Mouse (Mus musculus): Measurements from ENCODE around the gene 4930519G04Rik. TPM values are rescaled to one million over a fixed set of nuclear protein-coding genes. Genes with fewer than 3 reads are reported as not detected.
"Not testable (repeated sequence)": the region's sequence is repeated elsewhere in the genome, so short reads cannot be mapped to it uniquely, and the experiment has no call there.

Gene 4930519G04Rik
- polyA plus RNA-seq, 1 experiment from 2014 or later = not detected

DNA sequence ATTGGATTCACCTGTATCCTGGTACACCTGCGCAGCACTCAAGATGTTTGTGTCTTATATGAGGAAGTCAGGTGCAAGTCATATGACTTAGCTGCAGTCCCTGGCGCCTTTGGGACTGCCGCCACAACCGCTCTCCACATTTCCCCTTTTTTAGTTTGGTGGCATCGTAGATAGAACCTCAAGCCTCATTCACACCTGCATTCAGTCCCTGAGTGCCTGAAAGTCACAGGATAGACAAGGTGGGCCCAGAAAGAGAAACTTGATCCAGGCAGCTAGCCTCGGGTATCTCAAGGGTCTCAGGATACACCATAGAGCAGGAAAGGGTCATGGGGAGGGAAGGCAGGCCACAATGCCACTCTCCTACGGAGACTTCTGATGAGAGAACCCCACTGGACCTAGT is 28.9 kb downstream of the 4930519G04Rik start:
- not testable (repeated sequence) for H3K27ac ChIP-seq; H3K9me3 ChIP-seq (replicated peaks); ATAC-seq (replicated peaks; ENCODE audit: insufficient number of reproducible peaks, insufficient read depth, low FRiP score, low read depth); H3K9ac ChIP-seq; H3K27me3 ChIP-seq; H3K4me1 ChIP-seq (replicated peaks); H3K4me3 ChIP-seq; H3K4me2 ChIP-seq; H3K36me3 ChIP-seq
- WGBS = 81% methylated on average over 6 of the region's 7 CpGs

DNA sequence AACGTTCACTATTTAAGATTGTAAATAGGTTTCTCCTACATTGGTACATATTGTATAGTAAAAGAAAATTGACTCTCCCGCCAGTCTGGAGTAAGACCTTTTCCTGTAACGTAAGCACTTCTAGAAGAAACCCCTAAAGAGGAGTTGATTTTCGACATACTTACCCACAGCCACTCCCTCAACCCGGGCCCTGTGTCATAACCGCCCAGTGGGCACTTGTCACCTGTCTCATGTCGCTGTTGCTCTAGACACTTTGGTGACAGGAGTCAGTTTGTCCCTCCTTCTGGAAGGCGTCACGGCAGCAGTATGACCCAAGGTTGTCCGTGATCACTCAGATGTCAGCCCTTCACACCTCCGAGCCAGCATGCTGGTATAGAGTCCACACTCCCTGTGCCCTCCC is 29.6 kb downstream of the 4930519G04Rik start:
- Histone ChIP-seq H3K9ac (no peak overlapping the region), H3K27me3 (peaks cover 7% of the 10 kb centered on the region; the same call in 1 of the 2 replicates), H3K9me3 (replicated peaks) (no peaks in the 10 kb centered on the region), H3K4me1 (replicated peaks) (no peaks in the 10 kb centered on the region), H3K27ac (no peak overlapping the region), H3K4me2 (no peak overlapping the region), H3K36me3 (no peaks in the 10 kb centered on the region), H3K4me3 (no peak overlapping the region)
- ATAC-seq (replicated peaks; ENCODE audit: insufficient number of reproducible peaks, insufficient read depth, low FRiP score, low read depth) = no peak
- WGBS = 70% methylated on average over 11 of the region's 11 CpGs

DNA sequence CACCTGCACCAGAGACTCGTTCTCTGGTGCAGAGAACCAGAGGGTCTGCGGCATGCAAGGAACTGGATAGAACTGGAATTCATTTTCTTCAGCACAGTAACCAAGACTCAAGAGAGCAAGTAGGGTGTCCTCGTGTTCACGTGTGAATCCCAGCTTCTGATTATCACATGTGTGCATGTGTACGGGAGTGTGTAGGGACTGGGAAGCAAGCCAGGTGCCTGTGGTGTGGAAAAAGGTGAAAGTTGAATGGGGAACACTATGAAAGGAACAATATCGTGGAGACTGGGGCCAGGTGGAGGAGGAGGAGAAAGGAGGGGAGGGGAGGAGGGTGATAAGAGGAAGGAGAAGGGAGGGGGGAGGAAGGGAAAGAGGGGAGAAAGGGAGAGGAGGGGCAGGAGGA is 33.3 kb downstream of the 4930519G04Rik start:
- ATAC-seq (replicated peaks; ENCODE audit: insufficient number of reproducible peaks, insufficient read depth, low FRiP score, low read depth) = no peak
- H3K36me3 ChIP-seq = no peaks in the 10 kb centered on the region
- H3K27me3 ChIP-seq = peaks cover 3% of the 10 kb centered on the region; the same call in 1 of the 2 replicates
- no peak overlapping the region for H3K4me3 ChIP-seq
- no peaks in the 10 kb centered on the region for H3K9me3 ChIP-seq (replicated peaks)
- H3K4me2 ChIP-seq = no peak overlapping the region
- no peak overlapping the region for H3K27ac ChIP-seq
- H3K4me1 ChIP-seq (replicated peaks) = no peaks in the 10 kb centered on the region
- WGBS = 68% methylated on average over 6 of the region's 6 CpGs
- H3K9ac ChIP-seq = no peak overlapping the region

DNA sequence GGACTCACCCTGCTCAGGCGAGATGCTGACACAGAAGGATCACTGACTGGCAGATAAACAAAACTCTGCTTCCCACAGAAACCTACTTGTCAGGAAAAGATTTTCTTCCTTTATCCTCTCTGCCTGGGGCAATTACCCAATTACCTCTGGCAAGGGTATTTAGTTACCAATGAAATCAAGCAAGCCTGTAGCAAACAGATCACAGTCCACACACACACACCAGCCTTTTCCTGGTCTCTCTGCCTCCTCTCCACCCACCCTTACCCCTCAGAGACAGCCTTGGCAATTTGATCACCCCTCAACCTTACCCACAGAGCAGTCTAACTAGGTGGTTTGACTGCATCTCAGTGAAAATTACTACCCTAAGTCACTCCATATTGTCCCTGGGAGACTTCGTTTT is 35.5 kb downstream of the 4930519G04Rik start:
- Histone ChIP-seq H3K36me3 (no peaks in the 10 kb centered on the region), H3K27ac (no peak overlapping the region)

DNA sequence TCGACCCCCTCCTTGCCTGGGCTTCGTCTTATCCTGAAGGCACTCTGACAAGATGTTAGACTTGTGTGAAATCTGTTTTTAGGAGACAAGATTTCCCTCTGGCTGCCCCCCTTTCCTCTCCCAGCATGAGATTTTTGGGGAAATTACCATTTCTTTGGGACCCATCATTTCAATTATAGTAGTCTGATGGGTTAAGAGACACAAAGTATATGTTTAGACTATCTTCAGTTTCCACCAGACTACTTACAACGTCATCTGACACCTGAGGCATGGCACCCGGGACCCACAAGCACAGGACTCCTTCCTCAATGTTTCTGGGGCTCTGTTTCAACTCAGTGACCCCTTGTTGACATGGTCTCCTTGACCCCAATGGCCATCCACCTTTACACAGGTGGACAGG is 42.1 kb downstream of the 4930519G04Rik start:
- ATAC-seq (replicated peaks; ENCODE audit: insufficient number of reproducible peaks, insufficient read depth, low FRiP score, low read depth) = no peak
- no peaks in the 10 kb centered on the region for H3K9me3 ChIP-seq (replicated peaks)
- H3K27ac ChIP-seq = no peak overlapping the region
- no peaks in the 10 kb centered on the region for H3K36me3 ChIP-seq
- H3K9ac ChIP-seq = no peak overlapping the region
- 78% methylated on average over 4 of the region's 4 CpGs for WGBS
- no peak overlapping the region for H3K4me3 ChIP-seq
- peaks cover 5% of the 10 kb centered on the region for H3K4me1 ChIP-seq (replicated peaks)
- H3K27me3 ChIP-seq = no peaks in the 10 kb centered on the region
- H3K4me2 ChIP-seq = no peak overlapping the region

More for the DNA sequence above, 35.5 kb downstream of the 4930519G04Rik start:
- H3K4me1 ChIP-seq (replicated peaks) = no peaks in the 10 kb centered on the region
- ATAC-seq (replicated peaks; ENCODE audit: insufficient number of reproducible peaks, insufficient read depth, low FRiP score, low read depth) = no peak
- no peak overlapping the region for H3K4me2 ChIP-seq
- H3K9me3 ChIP-seq (replicated peaks) = no peaks in the 10 kb centered on the region
- H3K4me3 ChIP-seq = no peak overlapping the region
- no peaks in the 10 kb centered on the region for H3K27me3 ChIP-seq
- 85% methylated on average over 2 of the region's 2 CpGs for WGBS
- no peak overlapping the region for H3K9ac ChIP-seq

DNA sequence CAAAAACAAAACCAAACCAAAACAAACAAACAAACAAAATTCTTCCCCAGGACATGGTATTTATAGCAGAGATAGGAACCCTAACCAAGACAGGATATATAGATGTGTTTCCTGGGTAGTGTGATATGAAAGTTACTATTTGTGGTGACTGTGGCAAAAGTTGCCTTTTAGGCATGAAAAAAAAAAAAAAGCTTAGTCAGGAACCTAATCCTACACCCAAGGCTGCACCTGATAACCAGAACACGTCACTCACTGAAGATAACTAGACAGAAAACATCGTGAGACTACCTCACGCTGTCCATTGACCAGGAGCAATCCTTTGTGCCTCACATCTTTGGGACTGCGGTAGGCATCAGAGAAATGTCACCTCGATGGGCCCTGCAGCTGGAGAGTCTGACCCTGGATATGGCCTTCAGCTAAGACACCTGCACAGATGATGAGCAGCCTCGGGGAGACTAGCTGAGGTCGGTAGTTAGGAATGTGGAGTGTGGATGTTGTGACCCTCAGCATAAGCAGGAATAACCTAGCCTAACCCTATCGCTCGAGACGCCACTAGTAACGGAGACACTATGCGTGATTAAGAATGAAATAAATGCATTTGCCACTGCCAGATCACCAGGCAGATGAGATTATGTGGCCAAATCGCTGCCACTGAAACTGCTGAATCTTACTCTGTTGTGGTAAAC is 43.4 kb downstream of the 4930519G04Rik start, which contains the start of gene Oasl2:
Oasl2 (plus strand) TSS at position 249 of the 686 bp plus-strand sequence.
- no peak for ATAC-seq (replicated peaks; ENCODE audit: insufficient number of reproducible peaks, insufficient read depth, low FRiP score, low read depth)
- H3K4me3 ChIP-seq = peak within 1 kb of the TSS; percentile 39
- H3K9ac ChIP-seq = peak within 1 kb of the TSS; percentile 29; the same call in 1 of the 2 replicates
- peak within 1 kb of the TSS; percentile 57 for H3K4me2 ChIP-seq
- no peaks in the 10 kb centered on the region for H3K9me3 ChIP-seq (replicated peaks)
- H3K27me3 ChIP-seq = no peaks in the 10 kb centered on the region
- H3K27ac ChIP-seq = peak within 1 kb of the TSS; percentile 21; the same call in 1 of the 2 replicates
- no peaks in the 10 kb centered on the region for H3K36me3 ChIP-seq
- WGBS = 39% methylated on average over 13 of the region's 13 CpGs
- H3K4me1 ChIP-seq (replicated peaks) = peaks cover 5% of the 10 kb centered on the region

DNA sequence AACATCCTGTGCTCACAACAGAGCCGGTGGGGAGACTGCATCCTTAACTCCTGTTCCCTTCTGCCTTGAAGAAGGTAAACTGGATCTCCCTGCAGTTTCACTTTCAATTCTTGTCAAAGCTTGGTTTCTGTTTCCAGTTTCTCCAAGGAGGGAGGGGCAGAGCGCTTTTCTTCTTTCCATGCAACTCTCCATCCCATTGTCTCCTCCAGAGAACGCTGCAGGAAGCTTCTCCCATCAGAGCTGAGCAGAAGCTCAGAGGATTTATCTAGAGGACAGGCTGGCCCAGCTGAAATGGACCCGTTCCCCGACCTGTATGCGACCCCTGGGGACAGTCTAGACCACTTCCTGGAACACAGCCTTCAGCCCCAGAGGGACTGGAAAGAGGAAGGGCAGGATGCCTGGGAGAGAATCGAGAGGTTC is 43.9 kb downstream of the 4930519G04Rik start:
- no peaks in the 10 kb centered on the region for H3K9me3 ChIP-seq (replicated peaks)
- ATAC-seq (replicated peaks; ENCODE audit: insufficient number of reproducible peaks, insufficient read depth, low FRiP score, low read depth) = no peak
- no peaks in the 10 kb centered on the region for H3K27me3 ChIP-seq
- peak overlapping the region; percentile 39 for H3K4me3 ChIP-seq
- no peaks in the 10 kb centered on the region for H3K36me3 ChIP-seq
- 7% methylated on average over 7 of the region's 7 CpGs for WGBS
- peak overlapping the region; percentile 21; the same call in 1 of the 2 replicates for H3K27ac ChIP-seq
- H3K4me1 ChIP-seq (replicated peaks) = peaks cover 5% of the 10 kb centered on the region
- H3K9ac ChIP-seq = peak overlapping the region; percentile 29; the same call in 1 of the 2 replicates
- H3K4me2 ChIP-seq = peak overlapping the region; percentile 57

DNA sequence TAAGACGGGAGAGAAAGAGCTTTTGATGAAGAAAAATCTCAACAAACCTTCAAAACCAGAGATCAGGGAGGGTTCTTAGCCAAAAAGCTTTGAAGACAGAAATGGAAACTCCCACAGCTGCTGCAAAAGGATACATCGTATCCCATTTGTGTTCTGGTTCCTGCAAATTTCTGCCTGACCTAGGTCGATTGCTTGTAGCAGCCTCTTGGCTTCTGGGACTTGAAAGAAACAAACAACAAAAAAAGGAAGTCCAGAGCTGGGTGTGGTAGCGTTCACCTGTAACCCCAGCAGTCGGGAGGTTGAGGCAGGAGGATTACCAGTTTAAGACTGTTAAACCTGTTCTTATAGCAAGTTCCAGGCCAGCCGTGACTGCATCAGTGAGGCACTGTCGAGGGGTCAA is 45.4 kb downstream of the 4930519G04Rik start:
- Histone ChIP-seq H3K4me3 (no peak overlapping the region), H3K27ac (no peak overlapping the region), H3K27me3 (no peaks in the 10 kb centered on the region), H3K4me1 (replicated peaks) (peaks cover 5% of the 10 kb centered on the region), H3K36me3 (no peaks in the 10 kb centered on the region), H3K9ac (no peak overlapping the region), H3K4me2 (no peak overlapping the region), H3K9me3 (replicated peaks) (no peaks in the 10 kb centered on the region)
- ATAC-seq (replicated peaks; ENCODE audit: insufficient number of reproducible peaks, insufficient read depth, low FRiP score, low read depth) = no peak
- 62% methylated on average over 7 of the region's 7 CpGs for WGBS

DNA sequence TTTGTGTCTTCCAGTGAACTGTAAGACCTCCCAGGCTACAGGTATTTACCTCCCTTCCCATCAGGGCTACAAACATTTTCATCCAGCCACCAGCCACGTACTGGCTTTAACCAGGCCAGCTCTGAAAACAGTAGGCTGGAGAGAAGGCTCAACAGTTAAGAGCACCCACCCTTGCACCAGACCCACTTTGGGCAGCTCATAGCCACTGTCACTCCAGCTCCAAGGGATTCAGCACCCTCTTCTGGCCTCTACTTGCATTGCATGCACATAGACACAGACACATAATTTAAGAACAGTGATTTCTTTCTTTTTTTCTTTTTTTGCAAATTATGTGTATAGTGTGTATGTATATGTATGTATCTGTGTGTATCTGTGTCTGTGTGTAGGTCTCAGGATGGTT is 48.9 kb downstream of the 4930519G04Rik start:
- 28% methylated on average over 1 of the region's 1 CpGs for WGBS
- no peak for ATAC-seq (replicated peaks; ENCODE audit: insufficient number of reproducible peaks, insufficient read depth, low FRiP score, low read depth)
- H3K27me3 ChIP-seq = no peaks in the 10 kb centered on the region

DNA sequence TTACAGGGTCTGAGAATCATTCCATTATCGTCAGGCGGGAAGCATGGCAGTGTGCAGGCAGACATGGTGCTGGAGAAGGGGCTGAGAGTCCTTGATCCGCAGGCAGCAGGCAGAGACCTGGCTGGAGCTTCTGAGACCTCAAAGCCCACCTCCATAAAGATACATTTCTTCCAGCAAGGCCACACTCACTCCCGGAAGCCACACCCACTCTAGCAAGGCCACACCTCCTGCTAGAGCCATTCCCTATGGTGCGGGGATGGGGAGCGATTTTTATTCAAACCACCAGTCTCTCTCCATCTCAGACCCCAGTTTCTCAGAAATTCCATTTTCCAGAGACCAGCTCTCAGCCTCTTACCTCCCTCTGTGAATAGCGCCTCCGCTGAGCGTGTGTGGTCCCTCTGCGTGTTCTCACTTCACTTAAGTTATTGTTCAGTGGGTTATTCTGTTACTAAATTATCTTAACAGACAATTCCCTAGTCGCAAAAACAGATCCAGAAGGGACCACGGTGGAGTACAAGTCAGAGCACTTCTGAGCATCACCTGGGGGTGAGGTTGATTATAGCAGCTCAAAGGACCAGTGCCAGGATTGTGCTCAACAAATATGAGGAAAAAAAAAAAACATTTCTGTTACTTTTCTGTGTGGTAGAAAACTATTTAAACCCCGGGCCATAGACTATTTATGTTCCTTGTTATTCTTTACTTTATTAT is 55.3 kb downstream of the 4930519G04Rik start:
- ATAC-seq (replicated peaks; ENCODE audit: insufficient number of reproducible peaks, insufficient read depth, low FRiP score, low read depth) = no peak
- 52% methylated on average over 13 of the region's 13 CpGs for WGBS
- Histone ChIP-seq H3K36me3 (no peaks in the 10 kb centered on the region), H3K27ac (no peak overlapping the region), H3K9me3 (replicated peaks) (no peaks in the 10 kb centered on the region), H3K4me2 (no peak overlapping the region), H3K27me3 (no peaks in the 10 kb centered on the region), H3K9ac (no peak overlapping the region), H3K4me1 (replicated peaks) (no peaks in the 10 kb centered on the region), H3K4me3 (no peak overlapping the region)

More for the DNA sequence above, 48.9 kb downstream of the 4930519G04Rik start:
- Histone ChIP-seq H3K9me3 (replicated peaks) (no peaks in the 10 kb centered on the region), H3K9ac (no peak overlapping the region), H3K4me3 (no peak overlapping the region), H3K36me3 (no peaks in the 10 kb centered on the region), H3K4me1 (replicated peaks) (no peaks in the 10 kb centered on the region), H3K27ac (no peak overlapping the region), H3K4me2 (no peak overlapping the region)

DNA sequence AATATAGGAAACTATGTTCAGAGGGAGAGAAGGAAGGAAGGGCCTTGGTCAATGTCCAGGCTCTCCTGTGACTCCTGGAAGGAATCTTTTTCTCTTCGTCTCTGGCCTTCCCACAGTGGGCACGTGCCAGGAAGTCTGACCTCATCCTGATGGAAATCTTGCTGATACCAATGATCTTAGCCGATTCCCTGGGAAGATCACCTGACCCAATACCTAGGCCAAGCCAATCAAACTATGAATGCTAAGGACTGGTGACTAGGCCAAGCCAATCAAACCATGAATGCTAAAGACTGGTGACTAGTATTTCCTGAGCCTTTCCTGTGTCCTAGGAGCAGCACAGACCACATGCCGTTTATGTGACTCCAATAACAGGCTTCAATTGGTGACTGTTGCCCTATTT is 60.2 kb downstream of the 4930519G04Rik start:
- H3K27me3 ChIP-seq = no peaks in the 10 kb centered on the region
- no peaks in the 10 kb centered on the region for H3K9me3 ChIP-seq (replicated peaks)
- H3K4me3 ChIP-seq = no peak overlapping the region
- no peaks in the 10 kb centered on the region for H3K36me3 ChIP-seq
- 51% methylated on average over 4 of the region's 4 CpGs for WGBS
- ATAC-seq (replicated peaks; ENCODE audit: insufficient number of reproducible peaks, insufficient read depth, low FRiP score, low read depth) = no peak
- no peaks in the 10 kb centered on the region for H3K4me1 ChIP-seq (replicated peaks)
- no peak overlapping the region for H3K9ac ChIP-seq
- no peak overlapping the region for H3K4me2 ChIP-seq
- no peak overlapping the region for H3K27ac ChIP-seq
